ENCODE assay signal across 9 mouse cellular contexts in genomic region chr17:47428831-47429304, GRCm38 (mm10). TPM values are rescaled to one million over a fixed set of nuclear protein-coding genes. Genes with fewer than 3 reads are reported as not detected.
DNase-seq lines count a peak whose midpoint lies in the region; ATAC-seq and TF ChIP-seq lines count a peak whose summit lies in the region.
"Had no signal": no experiment of that assay in that cellular context is flagged by ENCODE, and none has a peak within 500 bp of the region (broad histone marks: within the 10 kb centered on the region; RNA-seq: fewer than 3 reads in every experiment).

No protein-coding gene starts in this region.

- TF ChIP-seq POLR2A in small intestine, adult 2 months (IDR thresholded peaks at IDR 0.05; ENCODE audit: low read depth, low read length): no peak

- no peaks in the 10 kb centered on the region for H3K36me3 ChIP-seq in intestine, embryonic 16.5 days (ENCODE audit: control insufficient read depth, insufficient read depth, low read length)
- no peaks in the 10 kb centered on the region for H3K36me3 ChIP-seq in lung, embryonic 16.5 days (ENCODE audit: control insufficient read depth, insufficient read depth, low read length)
- no peaks in the 10 kb centered on the region for H3K36me3 ChIP-seq in small intestine, adult 2 months (ENCODE audit: control insufficient read depth, insufficient read depth, low read length)

- no peaks in the 10 kb centered on the region for H3K9me3 ChIP-seq in intestine, embryonic 16.5 days (ENCODE audit: control insufficient read depth, low read length)
- no peaks in the 10 kb centered on the region for H3K9me3 ChIP-seq in lung, embryonic 16.5 days (ENCODE audit: control insufficient read depth, low read length)

- ATAC-seq in intestine, embryonic 16.5 days: peak; percentile 50; the same call in 1 of the 2 replicates
- peak; percentile 88 for ATAC-seq in lung, embryonic 16.5 days (ENCODE audit: low read depth)

- no peaks in the 10 kb centered on the region for H3K27me3 ChIP-seq in intestine, embryonic 16.5 days (replicated peaks; ENCODE audit: control insufficient read depth, insufficient read depth, low read length)
- no peaks in the 10 kb centered on the region for H3K27me3 ChIP-seq in lung, embryonic 16.5 days (ENCODE audit: control insufficient read depth, insufficient read depth, low read depth, low read length)
- no peaks in the 10 kb centered on the region for H3K27me3 ChIP-seq in small intestine, adult 2 months (ENCODE audit: control insufficient read depth, insufficient read depth, low read length)

- no peak overlapping the region for H3K27ac ChIP-seq in intestine, embryonic 16.5 days (ENCODE audit: low read length)
- no peak overlapping the region for H3K27ac ChIP-seq in lung, embryonic 16.5 days (ENCODE audit: low read length)
- H3K27ac ChIP-seq in small intestine, adult 2 months (ENCODE audit: insufficient read depth, low read depth, low read length): no peak overlapping the region

- intact Hi-C loops in left cerebral cortex, postnatal 36 days (cut with DNase I): no loop called here

- H3K4me3 ChIP-seq in intestine, embryonic 16.5 days (ENCODE audit: low read length): no peak overlapping the region
- H3K4me3 ChIP-seq in lung, embryonic 16.5 days (ENCODE audit: low read length): no peak overlapping the region
- H3K4me3 ChIP-seq in small intestine, adult 2 months (ENCODE audit: low read depth, low read length): no peak overlapping the region

- whole genome bisulfite sequencing in intestine, embryonic 16.5 days: 9% methylated on average over 8 of the region's 8 CpGs
- WGBS in lung, embryonic 16.5 days: 6% methylated on average over 8 of the region's 8 CpGs
- WGBS in small intestine, adult 2 months: 13% methylated on average over 8 of the region's 8 CpGs

- no peak overlapping the region for H3K9ac ChIP-seq in intestine, embryonic 16.5 days (ENCODE audit: low read depth, low read length)
- H3K9ac ChIP-seq in lung, embryonic 16.5 days (ENCODE audit: low read length): peak overlapping the region; percentile 14; the same call in 1 of the 2 replicates

- DNase-seq in kidney, adult 11 months: peak; percentile 25
- no peak for DNase-seq in kidney, adult 9 months
- DNase-seq in forelimb bud, embryonic 11.5 days (ENCODE audit: low read depth, low spot score): peak; percentile 44
- no peak for DNase-seq in thymus, postnatal 10 days (ENCODE audit: low spot score in 2 of 2)
- DNase-seq in left cerebral cortex, postnatal 36 days (ENCODE audit: low spot score in 2 of 2): no peak

- peak; percentile 66; the same call in 1 of the 2 replicates for TF ChIP-seq CTCF in small intestine, adult 2 months (IDR thresholded peaks at IDR 0.05; ENCODE audit: extremely low read depth, insufficient read length, insufficient replicate concordance, low read depth, low read length)

- peak overlapping the region; percentile 41; the same call in 1 of the 2 replicates for H3K4me2 ChIP-seq in intestine, embryonic 16.5 days (ENCODE audit: low read depth, low read length)
- H3K4me2 ChIP-seq in lung, embryonic 16.5 days (ENCODE audit: low read depth, low read length): peak overlapping the region; percentile 26

- peaks cover 9% of the 10 kb centered on the region for H3K4me1 ChIP-seq in intestine, embryonic 16.5 days (ENCODE audit: control insufficient read depth, insufficient read depth, low read length)
- peaks cover 14% of the 10 kb centered on the region for H3K4me1 ChIP-seq in lung, embryonic 16.5 days (replicated peaks; ENCODE audit: control insufficient read depth, insufficient read depth, low read length)
- H3K4me1 ChIP-seq in small intestine, adult 2 months (ENCODE audit: control insufficient read depth, insufficient read depth, insufficient read length, low read length): peaks cover 5% of the 10 kb centered on the region; the same call in 1 of the 2 replicates

RNA-seq across cellular contexts. Expression of gene AI661453, which starts 7.5 kb away (rescaled TPM):
- polyA plus RNA-seq in intestine, embryonic 16.5 days (2015; fragmentation: Nextera tagmentation; extraction: Ambion mirVana): 3.7 and 4.6 TPM in 2 replicates
- polyA plus RNA-seq in lung, embryonic 16.5 days (2015; fragmentation: Nextera tagmentation; extraction: Ambion mirVana): 1.8 and 2.3 TPM in 2 replicates
- polyA plus RNA-seq in small intestine, adult 2 months (2012; rRNA removed): 21.8 and 27.3 TPM in 2 replicates
- total RNA-seq in left cerebral cortex, postnatal 36 days (2021): under 1 TPM; 0.30 to 0.43 TPM

RNA-seq across cellular contexts. Expression of gene 1700001C19Rik, which starts 8.3 kb away (rescaled TPM):
- 0.17 and 0.45 TPM in 2 replicates for polyA plus RNA-seq in intestine, embryonic 16.5 days (2015; fragmentation: Nextera tagmentation; extraction: Ambion mirVana)
- not detected in 2 replicates for polyA plus RNA-seq in lung, embryonic 16.5 days (2015; fragmentation: Nextera tagmentation; extraction: Ambion mirVana)
- 0.08 TPM in 1 of 2 replicates, not detected in the other for polyA plus RNA-seq in small intestine, adult 2 months (2012; rRNA removed)
- not detected for total RNA-seq in left cerebral cortex, postnatal 36 days (2021)
- total RNA-seq: gastrocnemius, postnatal 4 days had no signal

RNA-seq across cellular contexts. Expression of gene Guca1a, which starts 28.5 kb away (rescaled TPM):
- 2.3 and 2.4 TPM in 2 replicates for polyA plus RNA-seq in intestine, embryonic 16.5 days (2015; fragmentation: Nextera tagmentation; extraction: Ambion mirVana)
- polyA plus RNA-seq in lung, embryonic 16.5 days (2015; fragmentation: Nextera tagmentation; extraction: Ambion mirVana): 1.2 and 1.8 TPM in 2 replicates
- polyA plus RNA-seq in small intestine, adult 2 months (2012; rRNA removed): 2.1 and 2.5 TPM in 2 replicates
- under 1 TPM in 1 of 2 experiments, not detected in 1; 0.48 TPM for total RNA-seq in left cerebral cortex, postnatal 36 days (2021)

RNA-seq across cellular contexts. Expression of gene Guca1b, which starts 43.7 kb away (rescaled TPM):
- 0.66 TPM in 2 replicates for polyA plus RNA-seq in intestine, embryonic 16.5 days (2015; fragmentation: Nextera tagmentation; extraction: Ambion mirVana)
- 0.68 and 0.70 TPM in 2 replicates for polyA plus RNA-seq in lung, embryonic 16.5 days (2015; fragmentation: Nextera tagmentation; extraction: Ambion mirVana)
- 0.56 and 0.86 TPM in 2 replicates for polyA plus RNA-seq in small intestine, adult 2 months (2012; rRNA removed)
- total RNA-seq in left cerebral cortex, postnatal 36 days (2021): 1 to 10 TPM in 1 of 2 experiments, under 1 TPM in 1; 0.94 to 1.9 TPM

Comparison
In these comparisons a context has a peak if more than half of its experiments do, and no peak if none do; other contexts are left out.
1. DNase-seq: peak in kidney, adult 11 months (single experiment) and forelimb bud, embryonic 11.5 days (single experiment); none in kidney, adult 9 months (single experiment), thymus, postnatal 10 days (0 of 2) and left cerebral cortex, postnatal 36 days (0 of 2).